Mouse (Mus musculus): ENCODE results near the gene Rapgef1.

DNA sequence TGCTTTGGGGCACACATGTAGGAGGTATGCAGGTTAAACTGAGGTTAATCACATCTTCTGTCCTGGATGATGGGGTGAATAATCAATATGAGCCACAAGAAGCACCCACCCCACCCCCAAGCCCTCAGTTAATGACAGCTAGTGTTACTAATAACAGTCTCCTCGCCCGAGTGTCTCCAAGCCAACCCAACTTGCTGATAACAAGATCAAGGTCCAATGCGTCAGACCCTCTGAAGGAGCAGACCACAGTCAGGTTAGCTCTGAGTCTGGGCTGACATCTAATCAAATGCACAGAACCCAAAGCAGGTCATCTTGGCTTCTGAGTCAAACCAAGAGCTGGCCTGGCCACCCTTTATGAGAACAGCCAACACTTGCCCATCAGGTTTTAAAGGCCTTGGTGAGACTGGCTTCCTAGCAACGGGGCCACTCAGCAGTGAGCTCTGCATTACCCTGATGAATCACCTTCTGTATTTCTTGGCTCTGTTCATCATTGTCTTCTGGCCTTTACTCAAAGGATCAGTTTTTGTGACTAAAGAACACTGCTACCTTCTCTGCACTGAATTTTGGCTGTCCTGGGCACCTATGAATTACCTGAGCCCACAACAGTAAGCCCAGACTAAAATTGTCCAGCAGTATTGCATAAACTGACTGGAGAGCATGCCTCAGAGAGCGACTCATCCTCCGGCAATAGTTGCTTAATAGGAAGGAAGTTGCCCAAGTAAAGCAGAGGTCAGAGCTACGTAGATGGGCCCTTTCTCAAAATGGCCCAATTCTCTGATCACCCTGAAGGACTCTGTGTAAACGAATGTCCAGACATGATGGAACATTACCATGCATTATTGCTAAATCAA lies 152.3 kb downstream of the Rapgef1 start:
- TF ChIP-seq CTCF (IDR thresholded peaks at IDR 0.05; ENCODE audit: low read depth, low read length) (no peak), GATA1 (IDR thresholded peaks at IDR 0.05; ENCODE audit: borderline replicate concordance, low read length) (no peak), POLR2AphosphoS5 (IDR thresholded peaks at IDR 0.05; ENCODE audit: insufficient replicate concordance, low read depth, low read length) (no peak; the same call in 1 of the 2 replicates), TAL1 (conservative IDR thresholded peaks at IDR 0.05; ENCODE audit: low read depth, low read length) (no peak)

Measured in G1E (cell line).